Mouse (Mus musculus) stomach, postnatal 0 days (tissue): ENCODE data around the gene Sned1. TPM values are rescaled to one million over a fixed set of nuclear protein-coding genes. Genes with fewer than 3 reads are reported as not detected.
"Not testable (repeated sequence)": the region's sequence is repeated elsewhere in the genome, so short reads cannot be mapped to it uniquely, and the experiment has no call there.

ENCODE experiments used
- ATAC-seq: fragments of 200-750 bp; cut with Nextera tagmentation; 2 replicates; pipeline ENCODE4 v1.8.0; 2017; ENCODE audit not compliant: low FRiP score, low TSS enrichment
- DNase-seq: peaks from one replicate; pipeline ENCODE4 v3.0.0-alpha.2; 2016; ENCODE audit warnings: low spot score
- H3K27ac ChIP-seq: fragments of 300-500 bp; sonication (generic); replicated peaks from 2 replicates; pipeline ENCODE4 v1.5.1; 2014; ENCODE audit warnings: mild to moderate bottlenecking, control low read depth
- H3K27me3 ChIP-seq: fragments of 300-500 bp; sonication (generic); 2 replicates; pipeline ENCODE4 v1.6.1; 2014; ENCODE audit warnings: low read length; ENCODE audit not compliant: control insufficient read depth, insufficient read depth
- H3K36me3 ChIP-seq: fragments of 300-500 bp; sonication (generic); 2 replicates; pipeline ENCODE4 v1.6.1; 2014; ENCODE audit warnings: low read length, mixed read lengths; ENCODE audit not compliant: control insufficient read depth, insufficient read depth
- H3K4me1 ChIP-seq: fragments of 300-500 bp; sonication (generic); replicated peaks from 2 replicates; pipeline ENCODE4 v1.6.1; 2014; ENCODE audit warnings: antibody characterized with exemption; ENCODE audit not compliant: control insufficient read depth, insufficient read depth
- H3K4me2 ChIP-seq: fragments of 300-500 bp; sonication (generic); replicated peaks from 2 replicates; pipeline ENCODE4 v1.6.1; 2014; ENCODE audit warnings: low read depth, mild to moderate bottlenecking, control low read depth, moderate library complexity
- H3K4me3 ChIP-seq: fragments of 300-500 bp; sonication (generic); 2 replicates; pipeline ENCODE4 v1.5.1; 2014; ENCODE audit warnings: low read depth, low read length, control low read depth
- H3K9ac ChIP-seq: fragments of 300-500 bp; sonication (generic); 2 replicates; pipeline ENCODE4 v1.6.1; 2014; ENCODE audit warnings: mild to moderate bottlenecking, low read length, control low read depth, mixed read lengths
- H3K9me3 ChIP-seq: fragments of 300-500 bp; sonication (generic); 2 replicates; pipeline ENCODE4 v1.6.1; 2016; ENCODE audit warnings: low read length; ENCODE audit not compliant: control insufficient read depth
- CTCF ChIP-seq: IDR thresholded peaks from 2 replicates; pipeline ENCODE4 v1.5.1; 2016; ENCODE audit warnings: antibody characterized with exemption, low read depth, mild to moderate bottlenecking, moderate library complexity
- EP300 ChIP-seq: optimal IDR thresholded peaks from 2 replicates; pipeline ENCODE3; 2016; ENCODE audit warnings: antibody characterized with exemption
- WGBS: fragments of 180-500 bp; shearing (Covaris S2); extraction: QIAGEN DNeasy Blood & Tissue Kit; methylation state at CpG from one replicate; pipeline ENCODE4 v1.1.7; 2014; 5-methylcytosine and 5-hydroxymethylcytosine counted together
- polyA plus RNA-seq: library from polyadenylated mRNA; unstranded; fragments of >200 nt; fragmentation: Nextera tagmentation; extraction: Ambion mirVana; gene quantifications from 2 replicates; pipeline ENCODE4 v1.2.1, GENCODE M21; 2015

The Sned1 gene
- polyA plus RNA-seq, 1 experiment from 2014 or later, result 1.4 TPM

DNA sequence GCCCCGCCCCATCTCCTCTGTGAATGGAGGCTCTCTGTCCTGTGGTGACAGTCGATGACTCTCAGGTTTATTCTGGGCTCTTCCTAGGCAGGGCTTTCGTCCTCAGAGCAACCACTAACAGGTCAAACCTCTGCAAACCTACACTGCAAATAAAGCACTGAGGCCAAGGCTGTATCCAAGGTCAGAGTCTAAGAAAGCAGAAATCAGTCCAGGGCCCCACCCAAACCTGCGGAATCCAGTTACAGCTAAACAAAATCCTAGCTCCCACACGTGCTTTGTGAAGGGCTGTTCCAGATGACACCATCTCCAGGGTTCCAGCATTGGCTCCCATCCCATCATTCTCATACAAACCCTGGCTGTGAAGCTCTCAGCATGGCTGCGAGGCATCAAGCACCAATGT, 39.9 kb downstream of the Sned1 start:
- no peak for TF ChIP-seq EP300
- no peak for TF ChIP-seq CTCF
- no peak overlapping the region for H3K4me3 ChIP-seq
- no peak overlapping the region for H3K27ac ChIP-seq
- H3K36me3 ChIP-seq, result no peaks in the 10 kb centered on the region
- DNase-seq, result no peak
- no peak overlapping the region for H3K9ac ChIP-seq
- 56% methylated on average over 6 of the region's 6 CpGs for WGBS
- H3K4me1 ChIP-seq, result no peaks in the 10 kb centered on the region
- H3K9me3 ChIP-seq, result no peaks in the 10 kb centered on the region
- no peaks in the 10 kb centered on the region for H3K27me3 ChIP-seq
- ATAC-seq, result 0 out of 2 replicates have a peak, but pooled peaks have one; percentile 34
- no peak overlapping the region for H3K4me2 ChIP-seq

DNA sequence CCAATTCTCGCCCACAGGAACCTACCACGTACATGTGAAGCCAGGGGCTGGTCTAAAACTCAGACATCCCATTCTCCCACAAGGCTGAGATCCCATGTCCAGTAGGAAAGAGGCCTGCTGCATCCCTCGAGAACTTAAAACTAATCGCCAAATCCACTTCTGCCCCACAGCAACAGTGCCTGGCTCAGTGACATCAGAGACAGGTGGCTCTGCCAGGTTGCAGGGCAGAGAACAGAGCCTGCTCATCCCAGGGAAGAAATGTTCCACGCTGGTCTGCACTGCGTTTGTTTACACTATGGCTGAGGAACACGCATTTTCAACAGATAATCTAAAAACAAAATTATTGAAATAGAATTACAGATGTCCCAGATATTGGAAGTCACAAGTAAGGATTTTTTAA, 41.4 kb downstream of the Sned1 start:
- H3K4me3 ChIP-seq, result no peak overlapping the region
- H3K27ac ChIP-seq, result no peak overlapping the region
- H3K4me1 ChIP-seq, result no peaks in the 10 kb centered on the region
- ATAC-seq (no peak), DNase-seq (no peak)
- no peaks in the 10 kb centered on the region for H3K27me3 ChIP-seq
- H3K9ac ChIP-seq, result no peak overlapping the region
- no peaks in the 10 kb centered on the region for H3K9me3 ChIP-seq
- no peaks in the 10 kb centered on the region for H3K36me3 ChIP-seq
- TF ChIP-seq CTCF, result no peak
- TF ChIP-seq EP300, result no peak
- 65% methylated on average over 7 of the region's 7 CpGs for WGBS
- no peak overlapping the region for H3K4me2 ChIP-seq

DNA sequence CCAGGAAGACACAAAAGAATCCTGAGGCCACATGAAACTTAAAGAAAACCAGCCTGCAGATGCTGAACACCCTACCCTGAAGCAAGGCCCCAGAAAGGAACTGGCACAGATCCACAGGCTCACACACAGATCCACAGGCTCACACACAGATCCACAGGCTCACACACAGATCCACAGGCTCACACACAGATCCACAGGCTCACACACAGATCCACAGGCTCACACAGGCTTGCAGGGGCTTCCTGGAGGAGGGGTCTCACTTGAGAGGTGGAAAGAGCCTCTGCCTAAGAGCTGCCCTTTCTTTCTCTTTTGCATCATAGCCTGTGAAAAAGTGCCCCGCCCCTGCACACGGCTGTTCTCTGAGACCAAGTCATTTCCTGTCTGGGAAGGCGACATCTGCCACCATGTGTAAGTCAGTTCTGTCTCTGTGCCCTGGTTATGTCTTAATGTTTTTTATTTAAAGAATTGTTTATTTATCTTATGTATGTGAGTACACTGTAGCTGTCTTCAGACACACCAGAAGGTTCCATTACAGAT, 54.1 kb downstream of the Sned1 start:
- 44% methylated on average over 3 of the region's 3 CpGs for WGBS
- DNase-seq (no peak), ATAC-seq (no peak)
- no peak for TF ChIP-seq CTCF
- no peak for TF ChIP-seq EP300
- no peak overlapping the region for H3K4me2 ChIP-seq
- H3K36me3 ChIP-seq, result no peaks in the 10 kb centered on the region
- H3K4me1 ChIP-seq, result no peaks in the 10 kb centered on the region
- no peak overlapping the region for H3K27ac ChIP-seq
- H3K9ac ChIP-seq, result no peak overlapping the region
- H3K9me3 ChIP-seq, result no peaks in the 10 kb centered on the region
- no peaks in the 10 kb centered on the region for H3K27me3 ChIP-seq
- no peak overlapping the region for H3K4me3 ChIP-seq

- Histone ChIP-seq H3K9me3 (no peaks in the 10 kb centered on the region), H3K4me1 (no peaks in the 10 kb centered on the region), H3K9ac (no peak overlapping the region), H3K4me3 (no peak overlapping the region), H3K36me3 (peaks cover 3% of the 10 kb centered on the region; the same call in 1 of the 2 replicates), H3K27me3 (no peaks in the 10 kb centered on the region), H3K27ac (no peak overlapping the region), H3K4me2 (no peak overlapping the region)
- WGBS, result 84% methylated on average over 4 of the region's 4 CpGs
- no peak for TF ChIP-seq CTCF
- TF ChIP-seq EP300, result no peak
- ATAC-seq (no peak), DNase-seq (no peak)
Observed at GRCm38 (mm10) chr1:93290956-93291355, 55.3 kb downstream of the Sned1 start.

- Histone ChIP-seq H3K4me1 (no peaks in the 10 kb centered on the region), H3K4me3 (no peak overlapping the region), H3K4me2 (no peak overlapping the region), H3K9me3 (no peaks in the 10 kb centered on the region), H3K27me3 (no peaks in the 10 kb centered on the region), H3K36me3 (peaks cover 3% of the 10 kb centered on the region; the same call in 1 of the 2 replicates), H3K9ac (no peak overlapping the region), H3K27ac (no peak overlapping the region)
- TF ChIP-seq EP300 (no peak), CTCF (no peak)
- 91% methylated on average over 1 of the region's 1 CpGs for WGBS
- ATAC-seq (no peak), DNase-seq (no peak)
Observed at GRCm38 (mm10) chr1:93291591-93291990, 56.0 kb downstream of the Sned1 start.

GRCm38 (mm10) chr1:93292006-93292405, 56.4 kb downstream of the Sned1 start:
- Histone ChIP-seq H3K27me3 (no peaks in the 10 kb centered on the region), H3K9ac (no peak overlapping the region), H3K4me1 (no peaks in the 10 kb centered on the region), H3K27ac (no peak overlapping the region), H3K9me3 (no peaks in the 10 kb centered on the region), H3K4me3 (no peak overlapping the region), H3K36me3 (peaks cover 3% of the 10 kb centered on the region; the same call in 1 of the 2 replicates), H3K4me2 (no peak overlapping the region)
- DNase-seq (no peak), ATAC-seq (no peak)
- 70% methylated on average over 8 of the region's 8 CpGs for WGBS
- TF ChIP-seq EP300 (no peak), CTCF (no peak)

DNA sequence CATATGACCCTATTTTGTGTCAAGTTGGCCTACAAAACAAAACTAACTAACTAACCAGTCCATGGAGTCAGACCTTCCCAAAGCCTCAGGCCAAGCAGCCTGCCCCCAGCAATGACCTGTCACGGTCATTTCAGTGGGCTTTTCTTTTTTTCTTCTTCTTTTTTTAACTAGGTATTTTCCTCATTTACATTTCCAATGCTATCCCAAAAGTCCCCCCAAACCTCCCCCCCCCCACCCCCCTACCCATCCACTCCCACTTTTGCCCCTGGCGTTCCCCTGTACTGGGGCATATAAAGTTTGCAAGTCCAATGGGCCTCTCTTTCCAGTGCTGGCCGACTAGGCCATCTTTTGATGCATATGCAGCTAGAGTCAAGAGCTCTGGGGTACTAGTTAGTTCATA, 58.9 kb downstream of the Sned1 start:
- ATAC-seq, H3K4me1 ChIP-seq, H3K4me2 ChIP-seq, H3K27me3 ChIP-seq, H3K27ac ChIP-seq, H3K4me3 ChIP-seq, H3K9me3 ChIP-seq, DNase-seq, H3K9ac ChIP-seq: not testable (repeated sequence)
- WGBS, result 82% methylated on average over 3 of the region's 3 CpGs
- peaks cover 10% of the 10 kb centered on the region for H3K36me3 ChIP-seq
